Mouse (Mus musculus): ENCODE data around the gene Kctd7. TPM values are rescaled to one million over a fixed set of nuclear protein-coding genes. Genes with fewer than 3 reads are reported as not detected.

Kctd7 gene
- total and polyA plus RNA-seq, 2 experiments from 2014 or later = 12.2 to 19.5 TPM

DNA sequence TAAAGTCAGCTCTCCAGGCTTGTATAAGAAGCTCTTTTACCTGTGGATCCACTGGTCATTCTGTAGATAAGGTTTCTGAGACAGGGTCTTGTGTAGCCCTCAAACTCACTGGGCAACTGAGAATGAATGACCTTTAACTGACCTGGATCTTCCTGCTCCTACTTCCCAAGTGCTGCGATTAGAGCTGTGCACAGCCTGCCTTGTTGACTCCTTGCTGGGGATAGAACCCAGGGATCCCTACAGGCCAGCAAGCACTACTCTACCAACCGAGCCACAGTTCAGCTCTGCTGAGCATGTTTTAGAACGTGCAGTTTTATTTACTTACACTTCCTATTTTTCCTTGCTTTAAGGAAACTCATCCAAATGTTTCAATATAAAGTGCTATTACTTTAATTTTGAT lies 52.8 kb downstream of the Kctd7 start:
- Histone ChIP-seq H3K4me3 (ENCODE audit: low read depth, low read length) (no peak overlapping the region), H3K4me2 (ENCODE audit: low read depth, low read length, poor library complexity, severe bottlenecking) (no peak overlapping the region), H3K27ac (ENCODE audit: low read depth, low read length) (no peak overlapping the region), H3K9me3 (ENCODE audit: low read length) (no peaks in the 10 kb centered on the region), H3K36me3 (ENCODE audit: insufficient read depth, low read length) (peaks cover 20% of the 10 kb centered on the region), H3K27me3 (ENCODE audit: insufficient read depth, low read length) (no peaks in the 10 kb centered on the region), H3K4me1 (ENCODE audit: insufficient read depth, low read length) (no peaks in the 10 kb centered on the region), H3K9ac (replicated peaks; ENCODE audit: low read length, poor library complexity, severe bottlenecking) (no peak overlapping the region)
- DNase-seq (ENCODE audit: low spot score) (no peak), ATAC-seq (ENCODE audit: low FRiP score) (no peak)
- TF ChIP-seq CTCF (IDR thresholded peaks at IDR 0.05) = no peak
- WGBS = 90% methylated on average over 3 of the region's 3 CpGs

DNA sequence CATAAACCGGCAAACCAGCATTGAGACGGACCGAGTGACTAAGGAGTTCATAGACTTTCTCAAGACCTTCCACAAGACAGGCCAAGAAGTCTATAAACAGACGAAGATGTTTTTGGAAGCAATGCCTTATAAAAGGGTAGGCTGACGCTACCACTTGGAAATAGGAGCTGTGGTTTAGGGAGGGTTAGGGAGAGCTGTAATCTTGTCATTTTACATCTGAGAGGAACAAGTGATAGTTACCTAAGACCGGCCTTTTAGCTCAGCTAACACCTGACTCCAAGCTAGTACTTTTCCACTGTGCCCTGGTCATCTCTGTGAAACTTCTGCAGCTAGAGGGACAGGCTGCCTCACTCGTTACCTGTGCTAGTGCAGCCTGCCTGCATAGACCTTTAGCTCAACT lies 53.3 kb downstream of the Kctd7 start:
- Histone ChIP-seq H3K27me3 (ENCODE audit: insufficient read depth, low read length) (no peaks in the 10 kb centered on the region), H3K27ac (ENCODE audit: low read depth, low read length) (no peak overlapping the region), H3K4me3 (ENCODE audit: low read depth, low read length) (no peak overlapping the region), H3K9ac (replicated peaks; ENCODE audit: low read length, poor library complexity, severe bottlenecking) (no peak overlapping the region), H3K4me1 (ENCODE audit: insufficient read depth, low read length) (no peaks in the 10 kb centered on the region), H3K36me3 (ENCODE audit: insufficient read depth, low read length) (peaks cover 18% of the 10 kb centered on the region), H3K4me2 (ENCODE audit: low read depth, low read length, poor library complexity, severe bottlenecking) (no peak overlapping the region), H3K9me3 (ENCODE audit: low read length) (no peaks in the 10 kb centered on the region)
- 94% methylated on average over 7 of the region's 7 CpGs for WGBS
- ATAC-seq (ENCODE audit: low FRiP score) = no peak
- DNase-seq (ENCODE audit: low spot score) = no peak
- TF ChIP-seq CTCF (IDR thresholded peaks at IDR 0.05) = no peak

DNA sequence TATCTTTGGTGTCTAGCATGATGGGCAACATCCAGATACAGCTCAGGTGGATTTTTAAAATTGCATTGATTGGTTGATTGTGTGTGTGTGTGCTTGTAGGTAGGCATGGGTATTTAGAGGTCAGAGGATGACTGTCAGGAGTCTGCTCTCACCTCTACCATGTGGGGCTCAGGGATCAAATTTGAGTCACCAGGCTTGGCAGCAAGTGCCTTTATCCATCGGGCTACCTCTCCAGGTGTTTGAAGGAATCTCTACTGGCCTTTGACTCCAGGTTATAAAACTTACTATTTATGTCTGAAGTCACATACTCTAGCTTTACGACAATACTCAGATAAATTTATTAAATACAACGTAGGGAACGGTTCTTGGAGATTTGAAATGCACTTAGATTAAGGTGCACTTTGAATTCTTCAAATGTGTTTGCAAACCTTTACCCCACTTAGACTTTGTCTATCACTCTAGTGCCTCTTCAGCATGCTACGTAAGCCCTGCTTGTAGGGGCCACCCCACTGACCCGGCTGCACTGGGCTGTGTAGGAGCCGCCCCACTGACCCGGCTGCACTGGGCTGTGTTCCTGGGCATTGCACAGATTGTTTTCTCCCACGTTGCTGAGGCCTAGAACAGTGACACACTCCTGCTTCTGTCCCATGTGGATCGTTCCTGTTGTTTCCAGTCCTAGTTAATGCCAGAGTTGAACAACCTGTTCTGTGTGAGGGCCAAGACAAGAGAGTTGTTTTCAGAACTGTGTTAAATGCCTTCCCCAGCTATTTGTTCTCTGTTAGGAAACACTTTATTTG lies 55.8 kb downstream of the Kctd7 start:
- H3K27me3 ChIP-seq (ENCODE audit: insufficient read depth, low read length) = no peaks in the 10 kb centered on the region
- H3K9ac ChIP-seq (replicated peaks; ENCODE audit: low read length, poor library complexity, severe bottlenecking) = no peak overlapping the region
- no peak for ATAC-seq (ENCODE audit: low FRiP score)
- H3K27ac ChIP-seq (ENCODE audit: low read depth, low read length) = no peak overlapping the region
- DNase-seq (ENCODE audit: low spot score) = no peak
- no peaks in the 10 kb centered on the region for H3K9me3 ChIP-seq (ENCODE audit: low read length)
- peaks cover 20% of the 10 kb centered on the region for H3K36me3 ChIP-seq (ENCODE audit: insufficient read depth, low read length)
- no peak overlapping the region for H3K4me2 ChIP-seq (ENCODE audit: low read depth, low read length, poor library complexity, severe bottlenecking)
- WGBS = 86% methylated on average over 10 of the region's 10 CpGs
- no peak for TF ChIP-seq CTCF (IDR thresholded peaks at IDR 0.05)
- no peaks in the 10 kb centered on the region for H3K4me1 ChIP-seq (ENCODE audit: insufficient read depth, low read length)
- no peak overlapping the region for H3K4me3 ChIP-seq (ENCODE audit: low read depth, low read length)

DNA sequence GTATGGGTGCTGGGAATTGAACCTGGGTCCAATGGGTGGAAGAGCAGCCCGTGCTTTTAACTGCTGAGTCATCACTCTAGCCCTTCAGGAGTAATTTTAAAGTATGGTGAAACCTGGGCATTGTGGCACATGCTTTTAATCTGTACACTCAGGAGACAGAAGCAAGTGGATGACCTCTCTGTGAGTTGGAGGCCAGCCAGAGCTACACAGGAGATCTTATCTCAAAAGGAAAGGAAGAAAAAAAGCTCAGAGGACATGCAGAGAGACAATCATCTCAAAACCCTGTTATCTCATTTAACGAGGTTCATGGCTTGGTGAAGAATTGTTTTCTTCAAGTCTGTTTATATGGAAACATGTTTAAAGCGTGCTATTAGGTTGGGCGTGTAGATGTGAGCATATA lies 59.3 kb downstream of the Kctd7 start:
- Histone ChIP-seq H3K9ac (replicated peaks; ENCODE audit: low read length, poor library complexity, severe bottlenecking) (no peak overlapping the region), H3K4me3 (ENCODE audit: low read depth, low read length) (no peak overlapping the region), H3K4me2 (ENCODE audit: low read depth, low read length, poor library complexity, severe bottlenecking) (no peak overlapping the region), H3K9me3 (ENCODE audit: low read length) (no peaks in the 10 kb centered on the region), H3K4me1 (ENCODE audit: insufficient read depth, low read length) (no peaks in the 10 kb centered on the region), H3K27ac (ENCODE audit: low read depth, low read length) (no peak overlapping the region), H3K36me3 (ENCODE audit: insufficient read depth, low read length) (peaks cover 21% of the 10 kb centered on the region), H3K27me3 (ENCODE audit: insufficient read depth, low read length) (no peaks in the 10 kb centered on the region)
- no peak for DNase-seq (ENCODE audit: low spot score)
- WGBS = 85% methylated on average over 4 of the region's 4 CpGs
- ATAC-seq (ENCODE audit: low FRiP score) = no peak
- TF ChIP-seq CTCF (IDR thresholded peaks at IDR 0.05) = no peak

DNA sequence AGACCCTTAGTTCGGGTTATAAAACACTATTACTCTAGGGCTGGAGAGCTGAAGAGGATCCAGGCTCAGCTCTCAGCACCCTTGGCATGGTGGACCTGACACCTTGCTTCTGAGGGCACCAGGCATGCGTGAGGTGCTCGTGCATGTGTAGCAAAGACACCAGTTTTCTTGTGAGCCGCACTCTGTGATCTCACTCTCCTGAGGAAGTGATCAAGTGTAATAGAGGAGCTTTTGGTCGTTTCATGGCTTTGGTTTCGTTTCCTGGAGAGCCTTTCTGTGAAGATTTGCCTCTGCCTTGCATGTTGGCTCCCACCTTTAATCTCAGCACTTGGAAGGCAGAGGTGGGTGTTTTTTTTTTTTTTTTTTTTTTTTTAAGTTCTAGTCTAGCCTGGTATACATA lies 59.9 kb downstream of the Kctd7 start:
- DNase-seq (ENCODE audit: low spot score) = no peak
- Histone ChIP-seq H3K27ac (ENCODE audit: low read depth, low read length) (no peak overlapping the region), H3K9me3 (ENCODE audit: low read length) (no peaks in the 10 kb centered on the region), H3K4me2 (ENCODE audit: low read depth, low read length, poor library complexity, severe bottlenecking) (no peak overlapping the region), H3K4me1 (ENCODE audit: insufficient read depth, low read length) (no peaks in the 10 kb centered on the region), H3K4me3 (ENCODE audit: low read depth, low read length) (no peak overlapping the region), H3K27me3 (ENCODE audit: insufficient read depth, low read length) (no peaks in the 10 kb centered on the region), H3K9ac (replicated peaks; ENCODE audit: low read length, poor library complexity, severe bottlenecking) (no peak overlapping the region), H3K36me3 (ENCODE audit: insufficient read depth, low read length) (peaks cover 27% of the 10 kb centered on the region)
- TF ChIP-seq CTCF (IDR thresholded peaks at IDR 0.05) = no peak
- 87% methylated on average over 6 of the region's 6 CpGs for WGBS
- ATAC-seq (ENCODE audit: low FRiP score) = no peak

Other genes starting within 250 kb of the Kctd7 start
- 15.1 TPM in 2 replicates for gene Zbed5, start 249.1 kb upstream of the Kctd7 start, total RNA-seq (2014; rRNA removed)
- gene Zbed5, start 249.1 kb upstream of the Kctd7 start, polyA plus RNA-seq (2015; fragmentation: Nextera tagmentation; extraction: Ambion mirVana) = 10.7 and 10.9 TPM in 2 replicates
- 0.66 and 3.0 TPM in 2 replicates for gene Phkg1, start 246.3 kb upstream of the Kctd7 start, total RNA-seq (2014; rRNA removed)
- gene Phkg1, start 246.3 kb upstream of the Kctd7 start, polyA plus RNA-seq (2015; fragmentation: Nextera tagmentation; extraction: Ambion mirVana) = 1.5 TPM in 2 replicates
- 1.1 and 1.9 TPM in 2 replicates for gene Nupr1l, start 236.3 kb upstream of the Kctd7 start, total RNA-seq (2014; rRNA removed)
- 5.2 and 5.8 TPM in 2 replicates for gene Nupr1l, start 236.3 kb upstream of the Kctd7 start, polyA plus RNA-seq (2015; fragmentation: Nextera tagmentation; extraction: Ambion mirVana)
- 78.5 and 87.1 TPM in 2 replicates for gene Vkorc1l1, start 202.9 kb upstream of the Kctd7 start, total RNA-seq (2014; rRNA removed)
- gene Vkorc1l1, start 202.9 kb upstream of the Kctd7 start, polyA plus RNA-seq (2015; fragmentation: Nextera tagmentation; extraction: Ambion mirVana) = 21.0 and 22.8 TPM in 2 replicates
- gene Gusb, start 141.8 kb upstream of the Kctd7 start, total RNA-seq (2014; rRNA removed) = 22.0 and 26.7 TPM in 2 replicates
- gene Gusb, start 141.8 kb upstream of the Kctd7 start, polyA plus RNA-seq (2015; fragmentation: Nextera tagmentation; extraction: Ambion mirVana) = 42.3 and 44.9 TPM in 2 replicates
- 34.0 and 39.1 TPM in 2 replicates for gene Asl, start 115.6 kb upstream of the Kctd7 start, total RNA-seq (2014; rRNA removed)
- gene Asl, start 115.6 kb upstream of the Kctd7 start, polyA plus RNA-seq (2015; fragmentation: Nextera tagmentation; extraction: Ambion mirVana) = 52.8 and 54.0 TPM in 2 replicates
- gene Crcp, start 115.6 kb upstream of the Kctd7 start, total RNA-seq (2014; rRNA removed) = 54.0 and 63.3 TPM in 2 replicates
- 86.8 and 90.9 TPM in 2 replicates for gene Crcp, start 115.6 kb upstream of the Kctd7 start, polyA plus RNA-seq (2015; fragmentation: Nextera tagmentation; extraction: Ambion mirVana)
- 37.1 and 46.5 TPM in 2 replicates for gene Tpst1, start 71.5 kb upstream of the Kctd7 start, total RNA-seq (2014; rRNA removed)
- gene Tpst1, start 71.5 kb upstream of the Kctd7 start, polyA plus RNA-seq (2015; fragmentation: Nextera tagmentation; extraction: Ambion mirVana) = 50.0 TPM in 2 replicates
- 15.5 and 24.2 TPM in 2 replicates for gene Rabgef1, start 26.9 kb downstream of the Kctd7 start, total RNA-seq (2014; rRNA removed)
- gene Rabgef1, start 26.9 kb downstream of the Kctd7 start, polyA plus RNA-seq (2015; fragmentation: Nextera tagmentation; extraction: Ambion mirVana) = 31.3 and 34.1 TPM in 2 replicates
- gene Tmem248, start 72.2 kb downstream of the Kctd7 start, total RNA-seq (2014; rRNA removed) = 46.9 and 50.1 TPM in 2 replicates
- gene Tmem248, start 72.2 kb downstream of the Kctd7 start, polyA plus RNA-seq (2015; fragmentation: Nextera tagmentation; extraction: Ambion mirVana) = 28.6 and 31.6 TPM in 2 replicates
- gene Sbds, start 110.7 kb downstream of the Kctd7 start, total RNA-seq (2014; rRNA removed) = 16.6 and 20.3 TPM in 2 replicates
- gene Sbds, start 110.7 kb downstream of the Kctd7 start, polyA plus RNA-seq (2015; fragmentation: Nextera tagmentation; extraction: Ambion mirVana) = 39.8 and 46.4 TPM in 2 replicates
- 18.3 and 21.3 TPM in 2 replicates for gene Tyw1, start 110.8 kb downstream of the Kctd7 start, total RNA-seq (2014; rRNA removed)
- gene Tyw1, start 110.8 kb downstream of the Kctd7 start, polyA plus RNA-seq (2015; fragmentation: Nextera tagmentation; extraction: Ambion mirVana) = 16.3 and 18.0 TPM in 2 replicates
- 49.2 and 50.2 TPM in 2 replicates for gene Caln1, start 224.6 kb downstream of the Kctd7 start, total RNA-seq (2014; rRNA removed)
- 43.7 and 46.4 TPM in 2 replicates for gene Caln1, start 224.6 kb downstream of the Kctd7 start, polyA plus RNA-seq (2015; fragmentation: Nextera tagmentation; extraction: Ambion mirVana)
- gene A330070K13Rik, start 239.8 kb downstream of the Kctd7 start, total RNA-seq (2014; rRNA removed) = not detected in 2 replicates
- gene A330070K13Rik, start 239.8 kb downstream of the Kctd7 start, polyA plus RNA-seq (2015; fragmentation: Nextera tagmentation; extraction: Ambion mirVana) = 0.26 and 0.48 TPM in 2 replicates